In the genomic region with DNA sequence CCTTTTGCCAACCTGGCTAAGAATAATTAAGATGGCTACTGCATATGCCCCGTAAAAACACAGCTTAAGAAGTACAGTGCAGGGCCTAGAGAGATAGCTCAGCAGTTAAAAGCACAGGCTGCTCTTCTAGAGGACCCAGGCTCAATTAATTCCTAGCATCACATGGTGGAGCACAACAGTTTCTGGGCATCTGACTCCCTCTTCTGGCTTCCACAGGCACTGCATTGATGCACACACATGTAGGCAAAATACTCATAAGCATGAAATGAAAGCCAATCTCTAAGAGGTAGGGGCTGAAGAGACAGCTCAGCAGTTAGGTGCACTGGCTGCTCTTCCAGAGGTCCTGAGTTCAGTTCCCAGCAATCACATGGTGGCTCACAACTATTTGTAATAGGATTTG, we compare ENCODE assay signal across 9 mouse cellular contexts. TPM values are rescaled to one million over a fixed set of nuclear protein-coding genes. Genes with fewer than 3 reads are reported as not detected.
DNase-seq lines count a peak whose midpoint lies in the region; ATAC-seq and TF ChIP-seq lines count a peak whose summit lies in the region.
"Had no signal": no experiment of that assay in that cellular context is flagged by ENCODE, and none has a peak within 500 bp of the region (broad histone marks: within the 10 kb centered on the region; RNA-seq: fewer than 3 reads in every experiment).

No protein-coding gene starts in this region.

- no peak overlapping the region for H3K9ac ChIP-seq in liver, embryonic 14.5 days (replicated peaks)
- H3K9ac ChIP-seq in liver, embryonic 11.5 days (ENCODE audit: low read depth, low read length), result no peak overlapping the region
- H3K9ac ChIP-seq: limb, embryonic 12.5 days had no signal

- no peak overlapping the region for H3K4me3 ChIP-seq in liver, embryonic 14.5 days (ENCODE audit: insufficient read depth in 1 of 2, low read depth in 2 of 2, low read length in 2 of 2)
- no peak overlapping the region for H3K4me3 ChIP-seq in liver, embryonic 11.5 days (ENCODE audit: low read depth, low read length)
- H3K4me3 ChIP-seq: limb, embryonic 12.5 days had no signal

- no peaks in the 10 kb centered on the region for H3K9me3 ChIP-seq in liver, embryonic 14.5 days (ENCODE audit: control insufficient read depth, low read length)
- H3K9me3 ChIP-seq in liver, embryonic 11.5 days (ENCODE audit: control insufficient read depth, low read length), result no peaks in the 10 kb centered on the region
- H3K9me3 ChIP-seq: limb, embryonic 12.5 days had no signal

- no peak for ATAC-seq in liver, embryonic 14.5 days (ENCODE audit: insufficient read depth)
- ATAC-seq in liver, embryonic 11.5 days (replicated peaks; ENCODE audit: low FRiP score), result no peak
- ATAC-seq in megakaryocyte-erythroid progenitor cell, adult 5-6 weeks (replicated peaks; ENCODE audit: low FRiP score, low TSS enrichment, poor library complexity, severe bottlenecking), result peak; percentile 84
- ATAC-seq in frontal cortex, adult (ENCODE audit: low TSS enrichment), result no peak

- no peak overlapping the region for H3K4me2 ChIP-seq in liver, embryonic 14.5 days (ENCODE audit: low read depth)
- no peak overlapping the region for H3K4me2 ChIP-seq in liver, embryonic 11.5 days
- H3K4me2 ChIP-seq: limb, embryonic 12.5 days had no signal

- H3K4me1 ChIP-seq in liver, embryonic 14.5 days (replicated peaks; ENCODE audit: control insufficient read depth in 2 of 2, insufficient read depth in 2 of 2, low read length in 1 of 2), result no peaks in the 10 kb centered on the region; a peak in 1 of 4 replicates
- H3K4me1 ChIP-seq in liver, embryonic 11.5 days (replicated peaks; ENCODE audit: control insufficient read depth, insufficient read depth, low read length), result no peaks in the 10 kb centered on the region
- H3K4me1 ChIP-seq: limb, embryonic 12.5 days had no signal

- H3K36me3 ChIP-seq in liver, embryonic 14.5 days (replicated peaks; ENCODE audit: control insufficient read depth, insufficient read depth, low read depth), result peaks cover 27% of the 10 kb centered on the region
- H3K36me3 ChIP-seq in liver, embryonic 11.5 days (ENCODE audit: control insufficient read depth, insufficient read depth, low read length), result peaks cover 25% of the 10 kb centered on the region

- no peak overlapping the region for H3K27ac ChIP-seq in liver, embryonic 14.5 days
- no peak overlapping the region for H3K27ac ChIP-seq in liver, embryonic 11.5 days (ENCODE audit: low read depth, low read length)
- H3K27ac ChIP-seq: limb, embryonic 12.5 days had no signal

- no peak for TF ChIP-seq EP300 in liver, embryonic 14.5 days (IDR thresholded peaks at IDR 0.05; ENCODE audit: low read depth)

- intact Hi-C loops in heart, postnatal 25 days (cut with DNase I), result no loop called here

- peak; percentile 59 for TF ChIP-seq CTCF in liver, embryonic 14.5 days (IDR thresholded peaks at IDR 0.05; ENCODE audit: low read depth)

- no peaks in the 10 kb centered on the region for H3K27me3 ChIP-seq in liver, embryonic 14.5 days (ENCODE audit: control insufficient read depth, insufficient read depth, low read length)
- no peaks in the 10 kb centered on the region for H3K27me3 ChIP-seq in liver, embryonic 11.5 days (replicated peaks; ENCODE audit: control insufficient read depth, insufficient read depth, low read length)
- H3K27me3 ChIP-seq: limb, embryonic 12.5 days had no signal

- WGBS in liver, embryonic 14.5 days (ENCODE audit: insufficient replicate concordance), result 88% methylated on average over 1 of the region's 1 CpGs
- 87% methylated on average over 1 of the region's 1 CpGs for WGBS in liver, embryonic 11.5 days

- peak; percentile 30 to 54 for DNase-seq in cerebellum, postnatal 25 days
- DNase-seq in cerebellum, adult 9-11 months, result no peak
- no peak for DNase-seq in liver, embryonic 14.5 days (ENCODE audit: low read depth in 3 of 3, low spot score in 3 of 3)
- DNase-seq in liver, embryonic 11.5 days (ENCODE audit: low spot score), result no peak
- DNase-seq in ZHBTc4 (ENCODE audit: low read depth, low spot score), result peak; percentile 61
- no peak for DNase-seq in heart, postnatal 25 days (ENCODE audit: low spot score)

RNA-seq across cellular contexts. Expression of gene Setd3, which starts 17.1 kb away (rescaled TPM):
- polyA plus RNA-seq in liver, embryonic 14.5 days (2012; rRNA removed), result 15.2 and 26.8 TPM in 2 replicates
- polyA plus RNA-seq in liver, embryonic 14.5 days (2014; fragmentation: Nextera tagmentation; extraction: Ambion mirVana), result 43.4 and 46.2 TPM in 2 replicates
- polyA plus RNA-seq in liver, embryonic 11.5 days (2014; fragmentation: Nextera tagmentation; extraction: Ambion mirVana), result 73.3 and 77.0 TPM in 2 replicates
- 58.0 and 66.0 TPM in 2 replicates for total RNA-seq in megakaryocyte-erythroid progenitor cell, adult 5-6 weeks (2014; fragmentation: Nextera tagmentation)
- 83.4 and 118 TPM in 2 replicates for total RNA-seq in megakaryocyte-erythroid progenitor cell, adult 5-6 weeks (2017)
- total RNA-seq in heart, postnatal 25 days (2021), result 10 to 100 TPM; 82.0 to 89.7 TPM

RNA-seq across cellular contexts. Expression of gene Ccnk, which starts 17.3 kb away (rescaled TPM):
- 9.2 and 10.4 TPM in 2 replicates for polyA plus RNA-seq in liver, embryonic 14.5 days (2012; rRNA removed)
- polyA plus RNA-seq in liver, embryonic 14.5 days (2014; fragmentation: Nextera tagmentation; extraction: Ambion mirVana), result 3.9 and 4.0 TPM in 2 replicates
- 4.3 and 5.2 TPM in 2 replicates for polyA plus RNA-seq in liver, embryonic 11.5 days (2014; fragmentation: Nextera tagmentation; extraction: Ambion mirVana)
- total RNA-seq in megakaryocyte-erythroid progenitor cell, adult 5-6 weeks (2014; fragmentation: Nextera tagmentation), result 75.0 and 84.0 TPM in 2 replicates
- 7.8 and 24.5 TPM in 2 replicates for total RNA-seq in megakaryocyte-erythroid progenitor cell, adult 5-6 weeks (2017)
- total RNA-seq in heart, postnatal 25 days (2021), result 10 to 100 TPM; 28.0 to 28.9 TPM

Comparison
In these comparisons a context has a peak if more than half of its experiments do, and no peak if none do; other contexts are left out.
1. DNase-seq: peak in cerebellum, postnatal 25 days (2 of 2) and ZHBTc4 (single experiment); none in cerebellum, adult 9-11 months (single experiment), liver, embryonic 14.5 days (0 of 3), liver, embryonic 11.5 days (single experiment) and heart, postnatal 25 days (single experiment).